Mouse (Mus musculus) heart, embryonic 16.5 days (tissue): ENCODE results near the gene Rgl1. TPM values are rescaled to one million over a fixed set of nuclear protein-coding genes. Genes with fewer than 3 reads are reported as not detected.

Source experiments
- ATAC-seq: fragments of 200-750 bp; cut with Nextera tagmentation; replicated peaks from 2 replicates; pipeline ENCODE4 v1.8.0; 2017; ENCODE audit warnings: moderate number of reproducible peaks; ENCODE audit not compliant: insufficient read depth, low FRiP score; ENCODE audit errors: extremely low read depth
- H3K27ac ChIP-seq: fragments of 300-500 bp; sonication (generic); 2 replicates; pipeline ENCODE4 v1.5.1; 2014; ENCODE audit warnings: mild to moderate bottlenecking, low read length, control low read depth, moderate library complexity
- H3K27me3 ChIP-seq: fragments of 300-500 bp; sonication (generic); 2 replicates; pipeline ENCODE4 v1.6.1; 2014; ENCODE audit warnings: low read length, mixed read lengths; ENCODE audit not compliant: control insufficient read depth, insufficient read depth
- H3K36me3 ChIP-seq: fragments of 300-500 bp; sonication (generic); 2 replicates; pipeline ENCODE4 v1.6.1; 2014; ENCODE audit not compliant: control insufficient read depth, insufficient read depth
- H3K4me1 ChIP-seq: fragments of 300-500 bp; sonication (generic); 2 replicates; pipeline ENCODE4 v1.6.1; 2014; ENCODE audit warnings: low read length, mixed read lengths; ENCODE audit not compliant: control insufficient read depth, insufficient read depth
- H3K4me2 ChIP-seq: fragments of 300-500 bp; sonication (generic); 2 replicates; pipeline ENCODE4 v1.6.1; 2014; ENCODE audit warnings: low read depth, mild to moderate bottlenecking, control low read depth, low read length
- H3K4me3 ChIP-seq: fragments of 300-500 bp; sonication (generic); 2 replicates; pipeline ENCODE4 v1.5.1; 2014; ENCODE audit warnings: mild to moderate bottlenecking, control low read depth, low read length
- H3K9ac ChIP-seq: fragments of 300-500 bp; sonication (generic); 2 replicates; pipeline ENCODE4 v1.6.1; 2014; ENCODE audit warnings: low read length, control low read depth
- H3K9me3 ChIP-seq: fragments of 300-500 bp; sonication (generic); replicated peaks from 2 replicates; pipeline ENCODE4 v1.6.1; 2016; ENCODE audit warnings: low read length; ENCODE audit not compliant: control insufficient read depth
- WGBS: fragments of 180-500 bp; shearing (Covaris S2); extraction: QIAGEN DNeasy Blood & Tissue Kit; methylation state at CpG from one replicate; pipeline ENCODE4 v1.1.7; 2014; 5-methylcytosine and 5-hydroxymethylcytosine counted together
- polyA plus RNA-seq: library from polyadenylated mRNA; unstranded; fragments of >200 nt; fragmentation: Nextera tagmentation; extraction: Ambion mirVana; gene quantifications from 2 replicates; pipeline ENCODE4 v1.2.1, GENCODE M21; 2015

Gene Rgl1
- polyA plus RNA-seq, 1 experiment from 2014 or later, result 61.0 TPM

DNA sequence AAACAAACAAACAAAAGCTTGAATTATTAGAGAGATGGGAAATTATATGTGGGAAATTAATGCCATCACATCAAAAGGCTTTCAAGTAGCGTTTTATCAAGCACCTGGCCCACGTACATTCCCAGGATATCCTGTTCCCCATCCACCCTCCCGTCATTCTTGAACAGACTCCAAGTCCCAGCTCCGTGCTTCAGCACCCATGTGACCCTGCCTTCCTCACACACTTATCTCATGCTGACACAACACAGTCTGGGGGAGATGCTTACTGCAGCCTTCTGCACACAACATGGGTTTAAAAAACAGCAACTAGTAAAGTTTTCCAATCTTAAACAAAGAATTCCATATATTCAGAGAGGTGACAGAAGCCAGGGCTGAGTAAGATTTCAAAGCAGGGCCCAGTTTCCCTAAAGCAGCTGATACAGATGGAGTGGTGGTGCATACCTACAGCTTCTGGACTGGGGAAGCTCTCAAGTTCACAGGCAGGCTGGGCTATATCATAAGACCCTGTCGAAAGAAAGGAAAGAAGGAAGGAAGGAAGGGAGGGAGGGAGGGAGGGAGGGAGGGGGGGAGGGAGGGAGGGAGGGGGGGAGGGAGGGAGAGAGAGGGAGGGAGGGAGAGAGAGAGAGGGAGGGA is 38.4 kb downstream of the Rgl1 start:
- H3K4me2 ChIP-seq, result peak overlapping the region; percentile 36; the same call in 1 of the 2 replicates
- no peak overlapping the region for H3K4me3 ChIP-seq
- H3K4me1 ChIP-seq, result peaks cover 15% of the 10 kb centered on the region
- ATAC-seq, result peak; percentile 93
- peak overlapping the region; percentile 85 for H3K27ac ChIP-seq
- H3K36me3 ChIP-seq, result no peaks in the 10 kb centered on the region
- 5% methylated on average over 4 of the region's 5 CpGs for whole genome bisulfite sequencing
- no peaks in the 10 kb centered on the region for H3K9me3 ChIP-seq
- H3K27me3 ChIP-seq, result no peaks in the 10 kb centered on the region
- H3K9ac ChIP-seq, result no peak overlapping the region

DNA sequence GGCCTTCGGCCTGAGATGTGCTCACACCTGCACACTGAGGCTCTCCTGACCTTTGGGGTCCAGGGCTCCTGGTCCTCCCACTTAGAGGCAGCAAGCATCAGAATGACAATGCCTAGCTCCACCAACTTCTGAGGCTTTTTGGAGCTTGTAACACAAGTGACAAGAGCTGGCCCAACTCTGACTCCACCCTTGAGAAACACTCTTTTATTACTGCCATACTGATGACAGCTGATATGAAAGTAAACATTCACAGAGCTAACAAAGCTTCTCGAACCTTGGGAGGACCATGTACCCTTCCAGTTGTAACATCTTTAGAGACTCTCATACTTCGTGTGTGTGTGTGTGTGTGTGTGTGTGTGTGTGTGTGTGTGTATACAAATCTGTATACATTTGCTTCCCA is 40.1 kb downstream of the Rgl1 start:
- WGBS, result 55% methylated on average over 3 of the region's 3 CpGs
- Histone ChIP-seq H3K27me3 (no peaks in the 10 kb centered on the region), H3K4me3 (no peak overlapping the region), H3K4me2 (no peak overlapping the region), H3K9ac (no peak overlapping the region), H3K27ac (no peak overlapping the region), H3K4me1 (peaks cover 10% of the 10 kb centered on the region), H3K9me3 (no peaks in the 10 kb centered on the region), H3K36me3 (no peaks in the 10 kb centered on the region)
- no peak for ATAC-seq

DNA sequence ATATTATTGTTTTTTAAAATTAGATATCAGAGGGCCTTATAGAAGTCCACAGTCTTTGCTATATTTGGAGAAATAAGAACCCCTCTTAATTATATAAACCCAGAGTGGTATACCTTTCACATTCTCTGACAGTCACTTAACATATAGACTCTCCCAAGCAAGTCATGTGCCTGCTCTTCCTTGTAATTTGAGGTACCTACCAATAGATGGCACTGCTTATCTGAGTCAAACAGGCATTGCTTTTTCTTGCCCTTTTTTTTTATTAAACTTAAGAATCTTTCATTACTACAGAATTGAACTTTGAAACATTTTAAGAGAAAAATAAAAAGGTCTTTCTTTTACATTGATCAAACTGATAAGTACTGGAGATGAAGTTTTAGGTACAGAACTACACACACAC is 41.9 kb downstream of the Rgl1 start:
- Histone ChIP-seq H3K27me3 (no peaks in the 10 kb centered on the region), H3K36me3 (no peaks in the 10 kb centered on the region), H3K27ac (no peak overlapping the region), H3K4me1 (peaks cover 10% of the 10 kb centered on the region), H3K9ac (no peak overlapping the region), H3K4me3 (no peak overlapping the region), H3K4me2 (no peak overlapping the region), H3K9me3 (no peaks in the 10 kb centered on the region)
- no peak for ATAC-seq

DNA sequence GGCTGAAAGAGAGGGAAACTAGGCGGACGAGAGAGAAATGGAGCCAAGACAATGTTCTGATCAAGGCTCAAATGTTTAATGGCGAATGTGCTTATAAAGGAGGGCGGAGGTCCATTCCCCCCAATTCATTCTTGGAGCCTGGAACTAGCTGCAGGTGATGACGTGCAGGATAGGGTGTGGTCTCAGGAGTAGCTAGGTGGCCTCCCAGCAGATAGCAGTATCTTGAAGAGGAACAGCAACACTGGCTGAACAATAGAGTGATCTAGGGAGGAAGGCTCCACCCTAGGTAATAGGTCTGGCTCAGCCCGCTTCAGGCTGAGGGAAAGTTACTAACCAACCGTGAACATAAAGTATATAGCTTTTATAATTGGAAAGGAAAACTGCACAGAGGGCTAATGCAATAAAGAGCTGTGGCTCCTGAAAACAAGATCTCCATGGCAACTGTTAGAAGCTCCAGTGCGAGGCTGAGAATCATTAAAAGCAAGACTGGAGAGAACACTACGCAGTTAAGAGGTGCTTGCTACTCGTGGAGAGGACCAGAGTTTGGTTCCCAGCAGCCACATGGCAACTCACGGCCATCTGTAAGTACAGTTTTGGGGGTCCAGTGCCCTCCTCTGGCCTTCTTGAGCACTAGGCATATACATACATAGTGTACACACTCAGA is 44.5 kb downstream of the Rgl1 start:
- WGBS, result 87% methylated on average over 11 of the region's 11 CpGs

DNA sequence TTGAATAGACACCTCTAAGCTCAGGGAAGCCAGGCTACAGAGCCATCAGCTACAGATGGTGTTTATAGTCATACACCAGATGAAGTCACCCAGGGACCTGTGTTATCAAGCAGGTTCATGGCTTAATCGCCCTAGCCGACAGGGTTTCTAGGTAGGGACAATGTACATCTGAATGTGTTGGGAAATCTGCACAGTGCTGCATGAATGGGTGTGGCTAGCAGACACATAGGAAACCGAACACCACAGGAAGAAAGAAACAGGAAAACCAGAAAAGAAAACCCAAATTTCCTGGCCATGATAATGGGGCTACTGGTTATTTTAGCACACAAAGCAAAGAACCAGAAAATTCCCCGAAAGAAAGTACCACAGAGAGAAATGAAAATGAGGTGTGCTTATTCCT is 45.2 kb downstream of the Rgl1 start:
- H3K4me2 ChIP-seq, result no peak overlapping the region
- no peaks in the 10 kb centered on the region for H3K9me3 ChIP-seq
- H3K9ac ChIP-seq, result no peak overlapping the region
- no peak overlapping the region for H3K27ac ChIP-seq
- no peak for ATAC-seq
- WGBS, result 53% methylated on average over 4 of the region's 4 CpGs
- no peaks in the 10 kb centered on the region for H3K27me3 ChIP-seq
- H3K4me1 ChIP-seq, result peaks cover 1% of the 10 kb centered on the region; the same call in 1 of the 2 replicates
- H3K36me3 ChIP-seq, result no peaks in the 10 kb centered on the region
- no peak overlapping the region for H3K4me3 ChIP-seq

More for the DNA sequence above, 44.5 kb downstream of the Rgl1 start:
- Histone ChIP-seq H3K4me1 (peaks cover 6% of the 10 kb centered on the region), H3K27me3 (no peaks in the 10 kb centered on the region), H3K4me2 (no peak overlapping the region), H3K9ac (no peak overlapping the region), H3K9me3 (no peaks in the 10 kb centered on the region), H3K27ac (no peak overlapping the region), H3K4me3 (no peak overlapping the region), H3K36me3 (no peaks in the 10 kb centered on the region)
- no peak for ATAC-seq

DNA sequence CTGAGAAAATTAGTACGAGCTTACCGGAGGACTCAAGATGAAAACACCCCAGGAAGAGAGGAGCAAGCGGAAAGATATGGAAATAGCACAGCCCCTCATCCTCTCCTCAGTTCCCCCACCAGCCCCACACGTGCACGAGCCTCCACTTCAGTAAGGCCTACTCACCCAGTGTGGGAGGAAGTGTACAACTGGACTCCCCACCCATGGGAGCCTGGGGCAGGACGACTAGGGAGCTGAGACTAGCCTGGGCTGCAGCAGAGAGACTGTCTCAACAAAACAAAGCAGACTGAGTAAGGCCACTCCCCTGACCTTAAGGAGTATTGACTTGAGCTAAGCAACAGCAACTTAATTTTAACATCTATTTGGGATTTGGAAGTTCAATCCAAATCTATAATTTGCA is 48.0 kb downstream of the Rgl1 start:
- no peak overlapping the region for H3K27ac ChIP-seq
- H3K4me2 ChIP-seq, result no peak overlapping the region
- ATAC-seq, result no peak
- H3K9ac ChIP-seq, result no peak overlapping the region
- WGBS, result 41% methylated on average over 6 of the region's 6 CpGs
- H3K4me3 ChIP-seq, result no peak overlapping the region
- H3K9me3 ChIP-seq, result no peaks in the 10 kb centered on the region
- no peaks in the 10 kb centered on the region for H3K36me3 ChIP-seq
- H3K4me1 ChIP-seq, result no peaks in the 10 kb centered on the region
- H3K27me3 ChIP-seq, result no peaks in the 10 kb centered on the region

DNA sequence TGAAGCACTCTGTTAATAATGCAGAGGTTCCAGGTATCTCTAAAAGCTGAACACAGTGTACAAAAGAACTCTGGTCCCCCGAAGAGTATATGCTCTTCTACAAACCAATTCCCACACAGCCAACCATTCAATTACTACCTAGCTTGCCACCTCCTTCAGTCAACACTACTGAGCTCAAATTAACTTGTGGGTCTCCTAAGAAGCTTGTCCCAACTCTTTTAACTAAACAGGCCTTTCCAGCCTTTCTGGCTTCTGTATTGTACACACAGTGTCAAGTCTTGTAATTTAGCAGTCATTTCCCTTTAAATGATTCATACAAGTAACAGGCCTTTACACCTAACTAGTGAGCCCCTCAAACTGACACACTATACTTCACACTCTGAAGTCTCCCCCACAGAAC is 48.8 kb downstream of the Rgl1 start:
- Histone ChIP-seq H3K9ac (no peak overlapping the region), H3K36me3 (no peaks in the 10 kb centered on the region), H3K4me2 (no peak overlapping the region), H3K4me3 (no peak overlapping the region), H3K27me3 (no peaks in the 10 kb centered on the region), H3K4me1 (no peaks in the 10 kb centered on the region), H3K27ac (no peak overlapping the region), H3K9me3 (no peaks in the 10 kb centered on the region)
- no peak for ATAC-seq
- 75% methylated on average over 1 of the region's 1 CpGs for WGBS

DNA sequence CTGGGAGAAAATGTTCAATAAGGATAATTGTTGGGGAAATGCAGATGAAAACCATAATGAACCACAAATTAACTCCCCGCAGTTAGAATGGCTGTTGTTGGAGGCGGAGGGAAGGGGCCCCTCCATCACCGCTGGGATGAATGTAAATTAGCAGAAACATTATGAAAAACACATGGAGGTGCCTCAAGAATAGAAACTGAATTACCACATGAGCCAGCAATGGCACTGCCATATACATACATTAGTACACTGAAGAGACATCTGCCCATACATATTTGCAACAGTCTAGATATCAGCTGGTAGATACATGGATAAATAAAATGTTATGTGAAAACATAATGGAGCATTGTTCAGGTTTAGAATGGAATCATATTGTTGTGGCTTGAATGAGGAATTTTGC is 51.7 kb downstream of the Rgl1 start:
- no peaks in the 10 kb centered on the region for H3K27me3 ChIP-seq
- no peaks in the 10 kb centered on the region for H3K36me3 ChIP-seq
- no peaks in the 10 kb centered on the region for H3K4me1 ChIP-seq
- no peak for ATAC-seq
- no peak overlapping the region for H3K4me2 ChIP-seq
- no peak overlapping the region for H3K4me3 ChIP-seq
- no peak overlapping the region for H3K27ac ChIP-seq
- H3K9ac ChIP-seq, result no peak overlapping the region
- 95% methylated on average over 3 of the region's 3 CpGs for WGBS
- no peaks in the 10 kb centered on the region for H3K9me3 ChIP-seq

DNA sequence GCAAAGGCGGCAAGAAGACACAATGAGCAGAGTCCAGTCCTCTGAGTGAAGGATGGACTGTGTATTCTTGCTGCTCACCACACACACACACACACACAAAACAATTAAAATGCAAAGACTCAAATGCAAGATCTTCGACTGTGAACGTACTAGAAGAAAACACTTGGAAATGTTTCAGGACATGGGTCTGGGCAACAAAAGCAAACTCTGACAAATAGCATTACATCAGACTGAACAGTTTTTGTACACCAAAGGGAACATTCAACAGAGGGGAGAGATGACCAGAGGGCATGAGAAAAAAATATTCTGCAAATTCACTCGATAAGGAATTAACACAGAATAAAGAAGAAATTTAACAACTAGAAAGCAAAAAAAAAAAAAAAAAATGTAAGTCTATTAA is 52.2 kb downstream of the Rgl1 start:
- H3K4me1 ChIP-seq, result no peaks in the 10 kb centered on the region
- H3K27ac ChIP-seq, result no peak overlapping the region
- H3K9me3 ChIP-seq, result no peaks in the 10 kb centered on the region
- no peak overlapping the region for H3K4me2 ChIP-seq
- H3K36me3 ChIP-seq, result no peaks in the 10 kb centered on the region
- no peak overlapping the region for H3K4me3 ChIP-seq
- ATAC-seq, result no peak
- no peak overlapping the region for H3K9ac ChIP-seq
- 81% methylated on average over 4 of the region's 4 CpGs for WGBS
- H3K27me3 ChIP-seq, result no peaks in the 10 kb centered on the region
